Mouse (Mus musculus) CH12.LX (cell line): ENCODE measurements at regions not wholly inside any gene's neighbourhood (a gene's known extent, or its start where the extent isn't known, plus 50 kb on each side); places are given as distances from the start of the nearest gene placed in this dataset.

Source experiments
- CTCF ChIP-seq, 2 experiments: IDR thresholded peaks in 1 of 2; conservative IDR thresholded peaks in 1 of 2; 2 replicates each; pipeline ENCODE4 v1.5.1; 2011 to 2012; ENCODE audit warnings: low read depth in 2 of 2, low read length in 2 of 2, improper control_type of control experiment in 1 of 2, inconsistent platforms in 1 of 2, mild to moderate bottlenecking in 1 of 2, moderate library complexity in 1 of 2
- EP300 ChIP-seq: IDR thresholded peaks from 2 replicates; pipeline ENCODE4 v1.6.1; 2011; ENCODE audit warnings: low read length, improper control_type of control experiment
- HCFC1 ChIP-seq: IDR thresholded peaks from 2 replicates; pipeline ENCODE4 v1.6.1; 2012; ENCODE audit warnings: low read depth, mild to moderate bottlenecking, inconsistent platforms, low read length, improper control_type of control experiment
- MAZ ChIP-seq: IDR thresholded peaks from 2 replicates; pipeline ENCODE4 v1.6.1; 2012; ENCODE audit warnings: low read depth, mild to moderate bottlenecking, inconsistent platforms, low read length, improper control_type of control experiment, moderate library complexity
- POLR2A ChIP-seq: IDR thresholded peaks from 2 replicates; pipeline ENCODE4 v1.6.1; 2011; ENCODE audit warnings: low read depth, mild to moderate bottlenecking, improper control_type of control experiment, low read length
- RAD21 ChIP-seq: IDR thresholded peaks from 2 replicates; pipeline ENCODE4 v1.6.1; 2011; ENCODE audit warnings: low read depth, mild to moderate bottlenecking, low read length, improper control_type of control experiment, moderate library complexity
- SIN3A ChIP-seq: IDR thresholded peaks from 2 replicates; pipeline ENCODE4 v1.6.1; 2012; ENCODE audit warnings: low read length, improper control_type of control experiment, inconsistent platforms
- UBTF ChIP-seq: IDR thresholded peaks from 2 replicates; pipeline ENCODE4 v1.6.1; 2012; ENCODE audit warnings: low read depth, mild to moderate bottlenecking, inconsistent platforms, low read length, improper control_type of control experiment, moderate library complexity
- USF1 ChIP-seq: IDR thresholded peaks from 2 replicates; pipeline ENCODE4 v1.6.1; 2014; ENCODE audit warnings: low read depth, mild to moderate bottlenecking, inconsistent platforms, low read length, improper control_type of control experiment

DNA sequence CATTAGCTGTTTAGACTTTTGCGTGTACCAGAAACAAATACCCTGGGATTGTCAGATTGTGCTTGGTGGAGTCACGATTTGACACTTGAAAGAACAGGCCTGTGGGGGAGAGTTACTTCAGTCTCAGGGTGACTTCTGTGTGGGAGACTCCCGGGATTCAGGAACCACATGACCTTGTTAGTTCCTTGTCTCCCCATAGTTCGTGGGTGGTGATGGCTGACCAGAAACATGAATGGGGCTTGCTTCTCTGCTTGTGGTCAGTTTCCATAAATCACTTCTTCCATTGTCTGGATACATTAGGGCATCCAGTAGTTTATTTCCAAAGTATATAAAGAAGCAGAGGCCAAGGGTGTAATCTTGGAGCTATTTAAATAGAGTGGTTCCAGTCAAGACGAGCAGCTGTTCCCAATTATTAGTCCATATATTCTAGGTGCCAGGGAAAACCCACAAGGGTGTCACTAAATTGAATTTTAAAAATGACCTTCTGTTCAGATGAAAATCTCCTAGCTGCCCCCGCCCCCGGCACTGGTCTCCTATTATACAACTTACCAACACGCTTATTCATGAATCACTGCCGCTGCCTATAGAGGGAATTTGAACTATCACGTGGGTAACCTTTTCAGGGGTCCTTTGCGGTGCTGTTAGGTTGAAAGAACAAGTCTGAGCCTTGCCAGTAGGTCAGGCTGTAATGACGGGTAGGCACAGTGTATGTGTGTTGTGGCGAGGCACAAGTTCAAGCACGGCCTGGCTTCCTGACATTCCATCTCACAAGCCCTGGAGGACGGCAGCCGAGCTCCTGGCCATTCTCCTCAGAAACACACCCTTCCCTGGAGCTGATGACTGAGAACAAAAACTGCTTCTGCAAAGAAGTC, 270.1 kb upstream of the Bmper start:
- TF ChIP-seq RAD21: no peak
- TF ChIP-seq UBTF: no peak
- no peak for TF ChIP-seq CTCF (conservative IDR thresholded peaks at IDR 0.05 in 1 of 2, IDR thresholded peaks at IDR 0.05 in 1 of 2; ENCODE audit: low read depth in 2 of 2, low read length in 2 of 2)
- TF ChIP-seq HCFC1: no peak
- TF ChIP-seq USF1: no peak
- no peak for TF ChIP-seq POLR2A
- no peak for TF ChIP-seq EP300
- no peak for TF ChIP-seq SIN3A
- TF ChIP-seq MAZ: no peak
